In the genomic region with DNA sequence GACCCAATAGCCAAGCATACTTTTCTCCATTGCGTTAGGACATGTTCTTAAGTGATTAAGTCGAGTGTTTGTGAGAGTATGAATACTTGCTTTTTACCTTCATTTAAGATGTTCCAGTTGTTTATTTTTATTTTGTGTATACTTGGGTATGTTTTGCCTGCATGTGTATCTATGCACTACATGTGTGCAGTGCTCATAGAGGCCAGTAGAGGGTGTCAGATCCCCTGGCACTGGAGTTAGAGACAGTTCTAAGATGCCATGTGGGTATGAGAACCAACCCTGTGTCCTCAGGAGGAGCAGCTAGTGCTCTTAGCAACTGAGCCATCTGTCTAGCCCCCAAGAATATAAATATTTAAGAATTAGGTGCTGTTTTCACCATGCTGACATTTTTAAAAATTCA, we compare ENCODE assay signal across 25 mouse cellular contexts. TPM values are rescaled to one million over a fixed set of nuclear protein-coding genes. Genes with fewer than 3 reads are reported as not detected.
DNase-seq lines count a peak whose midpoint lies in the region; TF ChIP-seq lines count a peak whose summit lies in the region.
"Had no signal": no experiment of that assay in that cellular context is flagged by ENCODE, and none has a peak within 500 bp of the region (broad histone marks: within the 10 kb centered on the region; RNA-seq: fewer than 3 reads in every experiment).

No protein-coding gene starts in this region.

- no peaks in the 10 kb centered on the region for H3K9me3 ChIP-seq in ES-Bruce4 (replicated peaks; ENCODE audit: control insufficient read depth, insufficient read depth, low read length, poor library complexity, severe bottlenecking)
- H3K9me3 ChIP-seq: embryonic facial prominence, embryonic 12.5 days; hindbrain, embryonic 10.5 days; liver, embryonic 13.5 days; midbrain, embryonic 12.5 days; neural tube, embryonic 13.5 days had no signal

- H3K4me1 ChIP-seq in ES-Bruce4 (ENCODE audit: control insufficient read depth, insufficient read depth, low read length): no peaks in the 10 kb centered on the region
- H3K4me1 ChIP-seq: liver, embryonic 13.5 days; midbrain, embryonic 12.5 days; neural tube, embryonic 13.5 days had no signal

- H3K9ac ChIP-seq in ES-Bruce4 (ENCODE audit: low read depth, poor library complexity, severe bottlenecking): no peak overlapping the region
- H3K9ac ChIP-seq: embryonic facial prominence, embryonic 12.5 days; liver, embryonic 13.5 days; midbrain, embryonic 12.5 days; neural tube, embryonic 13.5 days had no signal

- TF ChIP-seq EP300 in ES-Bruce4 (IDR thresholded peaks at IDR 0.05; ENCODE audit: insufficient read depth, low read depth, low read length): no peak

- intact Hi-C loops in heart, postnatal 14 days (cut with DNase I): no loop called here

- H3K27me3 ChIP-seq in ES-Bruce4 (ENCODE audit: control insufficient read depth, insufficient read depth, low read length, poor library complexity, severe bottlenecking): no peaks in the 10 kb centered on the region
- H3K27me3 ChIP-seq: embryonic facial prominence, embryonic 12.5 days; midbrain, embryonic 12.5 days; neural tube, embryonic 13.5 days had no signal

- H3K4me3 ChIP-seq in layer of hippocampus, adult 2 months: no peak overlapping the region
- no peak overlapping the region for H3K4me3 ChIP-seq in ES-Bruce4 (ENCODE audit: low read depth, low read length)
- H3K4me3 ChIP-seq: embryonic facial prominence, embryonic 12.5 days; erythroblast, embryonic 14.5 days; hindbrain, embryonic 10.5 days; liver, embryonic 13.5 days; midbrain, embryonic 12.5 days; neural tube, embryonic 13.5 days had no signal

- peak; percentile 58 for TF ChIP-seq CTCF in layer of hippocampus, adult 2 months (conservative IDR thresholded peaks at IDR 0.05)
- peak; percentile 6 for TF ChIP-seq CTCF in ES-Bruce4 (IDR thresholded peaks at IDR 0.05; ENCODE audit: low read depth, low read length)
- TF ChIP-seq CTCF in brain, embryonic 14.5 days (IDR thresholded peaks at IDR 0.05; ENCODE audit: borderline replicate concordance, extremely low read depth, insufficient read depth, insufficient read length): peak; percentile 18; the same call in 1 of the 2 replicates

- no peaks in the 10 kb centered on the region for H3K36me3 ChIP-seq in ES-Bruce4 (ENCODE audit: control insufficient read depth, insufficient read depth, low read length, poor library complexity, severe bottlenecking)
- H3K36me3 ChIP-seq: embryonic facial prominence, embryonic 12.5 days; hindbrain, embryonic 10.5 days; liver, embryonic 13.5 days; midbrain, embryonic 12.5 days; neural tube, embryonic 13.5 days had no signal

- no peak for DNase-seq in layer of hippocampus, adult 2 months (ENCODE audit: low spot score in 2 of 2)
- no peak for DNase-seq in layer of hippocampus, postnatal 25 days (ENCODE audit: extremely low spot score in 1 of 2, low spot score in 1 of 2)
- DNase-seq in A20 (ENCODE audit: low read depth, low spot score): peak; percentile 7
- no peak for DNase-seq in brain, embryonic 14.5 days (ENCODE audit: low read depth)
- no peak for DNase-seq in heart, postnatal 14 days
- DNase-seq in left cerebral cortex, adult 18-20 months (ENCODE audit: low spot score in 2 of 2): no peak
- DNase-seq: adrenal gland, postnatal 10 days; cerebellum, adult 11 months; cerebellum, postnatal 10 days; gastrocnemius, postnatal 36 days; kidney, adult 9 months; kidney, postnatal 4 days; layer of hippocampus, postnatal 36 days; liver, embryonic 13.5 days; lung, postnatal 10 days; right cerebral cortex, adult 18-20 months; thymus, postnatal 36 days had no signal

- H3K27ac ChIP-seq in layer of hippocampus, adult 2 months: no peak overlapping the region
- no peak overlapping the region for H3K27ac ChIP-seq in ES-Bruce4 (ENCODE audit: insufficient read depth, low read length)
- H3K27ac ChIP-seq: embryonic facial prominence, embryonic 12.5 days; hindbrain, embryonic 10.5 days; liver, embryonic 13.5 days; midbrain, embryonic 12.5 days; neural tube, embryonic 13.5 days had no signal

- TF ChIP-seq POLR2A in ES-Bruce4 (IDR thresholded peaks at IDR 0.05; ENCODE audit: insufficient read depth, low read length): no peak
- TF ChIP-seq POLR2A in brain, embryonic 14.5 days (IDR thresholded peaks at IDR 0.05; ENCODE audit: borderline replicate concordance, extremely low read depth, insufficient read depth, insufficient read length, poor library complexity, severe bottlenecking): no peak

RNA-seq across cellular contexts. Expression of a gene that starts 37.7 kb away (rescaled TPM):
- total RNA-seq in layer of hippocampus, adult 2 months (2021): 10 to 100 TPM; 15.7 to 16.4 TPM
- total RNA-seq in layer of hippocampus, postnatal 25 days (2021): 10 to 100 TPM; 15.1 to 16.6 TPM
- polyA plus RNA-seq in ES-Bruce4 (2011; ENCODE audit: insufficient read depth, insufficient read length, low read depth, missing spikeins): 3.2 and 4.5 TPM in 2 replicates
- 1.1 and 2.2 TPM in 2 replicates for polyA plus RNA-seq in brain, embryonic 14.5 days (2012; rRNA removed)
- 1 to 10 TPM in 1 of 2 experiments, under 1 TPM in 1; 0.24 to 1.2 TPM for total RNA-seq in heart, postnatal 14 days (2021)
- total RNA-seq in left cerebral cortex, adult 18-20 months (2021): 10 to 100 TPM in 1 of 2 experiments, 1 to 10 TPM in 1; 9.2 to 11.9 TPM
- total RNA-seq: megakaryocyte progenitor cell, adult 5-6 weeks had no signal
- polyA plus RNA-seq: inflammation-experienced regulatory T-cells, adult 6 months had no signal

Comparison
In these comparisons a context has a peak if more than half of its experiments do, and no peak if none do; other contexts are left out.
1. CTCF ChIP-seq: peak in every context shown above with its lines; median percentile 58 in layer of hippocampus, adult 2 months; 18 in brain, embryonic 14.5 days; 6 in ES-Bruce4.
2. RNA of a gene that starts 37.7 kb away (total RNA-seq): 15.1 to 16.6 TPM in layer of hippocampus, postnatal 25 days, 15.7 to 16.4 TPM in layer of hippocampus, adult 2 months and 9.2 to 11.9 TPM in left cerebral cortex, adult 18-20 months; 0.24 to 1.2 TPM in heart, postnatal 14 days; every median in the first group is over 4 times any median in the second.